23 mouse cellular contexts compared by ENCODE assay signal in genomic region chr19:34869375-34869774, GRCm38 (mm10). TPM values are rescaled to one million over a fixed set of nuclear protein-coding genes. Genes with fewer than 3 reads are reported as not detected.
DNase-seq lines count a peak whose midpoint lies in the region; ATAC-seq and TF ChIP-seq lines count a peak whose summit lies in the region.
"Had no signal": no experiment of that assay in that cellular context is flagged by ENCODE, and none has a peak within 500 bp of the region (broad histone marks: within the 10 kb centered on the region; RNA-seq: fewer than 3 reads in every experiment).

No protein-coding gene starts in this region.

- H3K4me3 ChIP-seq in liver, adult 2 months (ENCODE audit: insufficient read depth, low read depth, low read length) = no peak overlapping the region
- H3K4me3 ChIP-seq in liver, embryonic 11.5 days (ENCODE audit: low read depth, low read length) = no peak overlapping the region
- no peak overlapping the region for H3K4me3 ChIP-seq in MEL (ENCODE audit: control insufficient read depth in 1 of 2, insufficient read depth in 1 of 2, low read depth in 2 of 2, low read length in 2 of 2)
- H3K4me3 ChIP-seq in left cerebral cortex, adult 2 months = no peak overlapping the region
- H3K4me3 ChIP-seq in hindbrain, embryonic 16.5 days (ENCODE audit: low read length) = no peak overlapping the region

- H3K9me3 ChIP-seq in liver, embryonic 11.5 days (ENCODE audit: control insufficient read depth, low read length) = no peaks in the 10 kb centered on the region
- H3K9me3 ChIP-seq in MEL (replicated peaks; ENCODE audit: insufficient read depth, low read length) = no peaks in the 10 kb centered on the region
- H3K9me3 ChIP-seq in hindbrain, embryonic 16.5 days (ENCODE audit: control insufficient read depth, low read length) = peaks cover 4% of the 10 kb centered on the region; the same call in 1 of the 2 replicates
- H3K9me3 ChIP-seq: G1E had no signal

- no peak overlapping the region for H3K4me2 ChIP-seq in liver, embryonic 11.5 days
- no peak overlapping the region for H3K4me2 ChIP-seq in hindbrain, embryonic 16.5 days (ENCODE audit: low read length)

- 18% methylated on average over 3 of the region's 3 CpGs for WGBS in liver, adult 2 months
- WGBS in liver, embryonic 11.5 days = 78% methylated on average over 3 of the region's 3 CpGs
- 79% methylated on average over 3 of the region's 3 CpGs for WGBS in hindbrain, embryonic 16.5 days

- no peaks in the 10 kb centered on the region for H3K27me3 ChIP-seq in liver, adult 2 months (ENCODE audit: control insufficient read depth, insufficient read depth, low read length)
- H3K27me3 ChIP-seq in liver, embryonic 11.5 days (replicated peaks; ENCODE audit: control insufficient read depth, insufficient read depth, low read length) = no peaks in the 10 kb centered on the region
- no peaks in the 10 kb centered on the region for H3K27me3 ChIP-seq in MEL (ENCODE audit: control insufficient read depth in 1 of 2, insufficient read depth in 2 of 2, low read length in 2 of 2)
- H3K27me3 ChIP-seq in hindbrain, embryonic 16.5 days (replicated peaks; ENCODE audit: control insufficient read depth, insufficient read depth, low read length) = no peaks in the 10 kb centered on the region
- H3K27me3 ChIP-seq: CH12.LX, Patski had no signal

- DNase-seq in liver, adult 2 months (ENCODE audit: extremely low read depth, low read depth, low spot score) = peak; percentile 70
- DNase-seq in liver, embryonic 11.5 days (ENCODE audit: low spot score) = no peak
- peak; percentile 58 for DNase-seq in A20 (ENCODE audit: low read depth, low spot score)
- no peak for DNase-seq in MEL (ENCODE audit: low read depth, low spot score)
- DNase-seq in left cerebral cortex, adult 2 months (ENCODE audit: extremely low spot score in 1 of 2, low spot score in 2 of 2) = no peak
- DNase-seq: adrenal gland, adult 2 months; adrenal gland, adult 8-10 months; adrenal gland, postnatal 10 days; adrenal gland, postnatal 14 days; adrenal gland, postnatal 25 days; adrenal gland, postnatal 36 days; B cell, adult 2 months; cerebellum, adult 11 months; cerebellum, adult 11-12 months; cerebellum, adult 18-20 months; cerebellum, adult 2 months; cerebellum, adult 8-10 months had no signal

- H3K36me3 ChIP-seq in liver, adult 2 months (ENCODE audit: control insufficient read depth, insufficient read depth, low read length) = no peaks in the 10 kb centered on the region
- H3K36me3 ChIP-seq in liver, embryonic 11.5 days (ENCODE audit: control insufficient read depth, insufficient read depth, low read length) = no peaks in the 10 kb centered on the region
- H3K36me3 ChIP-seq in MEL (ENCODE audit: control insufficient read depth in 1 of 2, insufficient read depth in 2 of 2, low read length in 2 of 2) = no peaks in the 10 kb centered on the region
- no peaks in the 10 kb centered on the region for H3K36me3 ChIP-seq in hindbrain, embryonic 16.5 days (ENCODE audit: control insufficient read depth, insufficient read depth, low read length)

- TF ChIP-seq RAD21 in MEL (IDR thresholded peaks at IDR 0.05; ENCODE audit: low read depth, low read length) = no peak

- ATAC-seq in liver, embryonic 11.5 days (replicated peaks; ENCODE audit: low FRiP score) = no peak
- ATAC-seq in hindbrain, embryonic 16.5 days = no peak
- ATAC-seq: activated CD4-positive, CD25-positive, alpha-beta regulatory T cell, adult 4 months; CD4-positive, CD25-positive, alpha-beta regulatory T cell, adult 4 months; Patski had no signal

- TF ChIP-seq POLR2A in liver, adult 2 months (IDR thresholded peaks at IDR 0.05; ENCODE audit: extremely low read depth, insufficient read depth, low read length) = no peak
- TF ChIP-seq POLR2A in MEL (IDR thresholded peaks at IDR 0.05; ENCODE audit: control insufficient read depth in 1 of 2, insufficient read depth in 1 of 2, low read depth in 1 of 2, low read length in 2 of 2, poor library complexity in 1 of 2) = no peak

- no peak overlapping the region for H3K27ac ChIP-seq in liver, adult 2 months (replicated peaks; ENCODE audit: insufficient read depth, low read depth, low read length)
- H3K27ac ChIP-seq in liver, embryonic 11.5 days (ENCODE audit: low read depth, low read length) = no peak overlapping the region
- no peak overlapping the region for H3K27ac ChIP-seq in MEL (ENCODE audit: control insufficient read depth, low read depth, low read length)
- H3K27ac ChIP-seq in left cerebral cortex, adult 2 months = no peak overlapping the region
- no peak overlapping the region for H3K27ac ChIP-seq in hindbrain, embryonic 16.5 days (ENCODE audit: low read depth, low read length)

- no peak overlapping the region for H3K9ac ChIP-seq in liver, adult 2 months (ENCODE audit: low read depth, low read length)
- no peak overlapping the region for H3K9ac ChIP-seq in liver, embryonic 11.5 days (ENCODE audit: low read depth, low read length)
- no peak overlapping the region for H3K9ac ChIP-seq in MEL (ENCODE audit: control insufficient read depth, low read depth, low read length, poor library complexity, severe bottlenecking)
- no peak overlapping the region for H3K9ac ChIP-seq in hindbrain, embryonic 16.5 days (ENCODE audit: low read depth, low read length)

- H3K79me2 ChIP-seq in liver, adult 2 months (ENCODE audit: control insufficient read depth, insufficient read depth, low read length) = peaks cover 37% of the 10 kb centered on the region; the same call in 1 of the 2 replicates
- peaks cover 26% of the 10 kb centered on the region for H3K79me2 ChIP-seq in MEL (ENCODE audit: control insufficient read depth, insufficient read depth, low read length, poor library complexity)

- intact Hi-C loops in left cerebral cortex, adult 2 months (cut with DNase I) = no loop called here

- peaks cover 35% of the 10 kb centered on the region for H3K4me1 ChIP-seq in liver, adult 2 months (ENCODE audit: control insufficient read depth, insufficient read depth, low read length)
- no peaks in the 10 kb centered on the region for H3K4me1 ChIP-seq in liver, embryonic 11.5 days (replicated peaks; ENCODE audit: control insufficient read depth, insufficient read depth, low read length)
- H3K4me1 ChIP-seq in MEL (ENCODE audit: control insufficient read depth in 1 of 2, insufficient read depth in 2 of 2, low read length in 2 of 2) = no peaks in the 10 kb centered on the region
- H3K4me1 ChIP-seq in hindbrain, embryonic 16.5 days (ENCODE audit: control insufficient read depth, insufficient read depth, low read depth, low read length) = no peaks in the 10 kb centered on the region

- no peak for TF ChIP-seq CTCF in liver, adult 2 months (IDR thresholded peaks at IDR 0.05; ENCODE audit: low read depth, low read length)
- no peak for TF ChIP-seq CTCF in MEL (IDR thresholded peaks at IDR 0.05 in 2 of 3, conservative IDR thresholded peaks at IDR 0.05 in 1 of 3; ENCODE audit: control insufficient read depth in 1 of 3, insufficient read depth in 1 of 3, low read depth in 2 of 3, low read length in 3 of 3, poor library complexity in 1 of 3, severe bottlenecking in 1 of 3)
- TF ChIP-seq CTCF in left cerebral cortex, adult 2 months (IDR thresholded peaks at IDR 0.05) = no peak

- TF ChIP-seq EP300 in MEL (IDR thresholded peaks at IDR 0.05; ENCODE audit: low read depth in 1 of 2, low read length in 2 of 2) = no peak

TF ChIP-seq in MEL, 35 proteins besides CTCF, POLR2A, EP300 and RAD21:
- TF ChIP-seq NELFE (IDR thresholded peaks at IDR 0.05; ENCODE audit: low read depth, low read length) (no peak), GATA1 (IDR thresholded peaks at IDR 0.05; ENCODE audit: low read depth, low read length) (peak; percentile 27; the same call in 1 of the 2 replicates), JUND (IDR thresholded peaks at IDR 0.05; ENCODE audit: low read depth, low read length) (no peak)

RNA-seq across cellular contexts. Expression of gene Pank1, which starts 9.9 kb away (rescaled TPM):
- total RNA-seq in liver, adult 2 months (2014; rRNA removed) = 196 and 259 TPM in 2 replicates
- polyA plus RNA-seq in liver, adult 2 months (2012; rRNA removed) = 14.1 and 18.8 TPM in 2 replicates
- polyA plus RNA-seq in liver, embryonic 11.5 days (2014; fragmentation: Nextera tagmentation; extraction: Ambion mirVana) = 7.8 and 8.7 TPM in 2 replicates
- total RNA-seq in MEL (2012; rRNA removed) = 6.3 and 7.2 TPM in 2 replicates
- 1 to 10 TPM in 1 of 2 experiments, not detected in 1; 7.6 TPM for polyA plus RNA-seq in MEL (2012; ENCODE audit: insufficient read depth in 1 of 2, insufficient read length in 2 of 2, low read depth in 1 of 2, low replicate concordance in 2 of 2, missing spikeins in 1 of 2)
- total RNA-seq in left cerebral cortex, adult 2 months (2021) = 10 to 100 TPM; 23.8 to 24.0 TPM
- 8.5 and 9.3 TPM in 2 replicates for polyA plus RNA-seq in hindbrain, embryonic 16.5 days (2015; fragmentation: Nextera tagmentation; extraction: Ambion mirVana)

RNA-seq across cellular contexts. Expression of gene Kif20b, which starts 52.8 kb away (rescaled TPM):
- 0.65 and 0.94 TPM in 2 replicates for total RNA-seq in liver, adult 2 months (2014; rRNA removed)
- not detected in 2 replicates for polyA plus RNA-seq in liver, adult 2 months (2012; rRNA removed)
- polyA plus RNA-seq in liver, embryonic 11.5 days (2014; fragmentation: Nextera tagmentation; extraction: Ambion mirVana) = 54.8 and 55.0 TPM in 2 replicates
- total RNA-seq in MEL (2012; rRNA removed) = 40.0 and 48.8 TPM in 2 replicates
- polyA plus RNA-seq in MEL (2012; ENCODE audit: insufficient read depth in 1 of 2, insufficient read length in 2 of 2, low read depth in 1 of 2, low replicate concordance in 2 of 2, missing spikeins in 1 of 2) = 10 to 100 TPM; 41.6 to 55.5 TPM
- under 1 TPM; 0.95 to 0.98 TPM for total RNA-seq in left cerebral cortex, adult 2 months (2021)
- polyA plus RNA-seq in hindbrain, embryonic 16.5 days (2015; fragmentation: Nextera tagmentation; extraction: Ambion mirVana) = 12.2 and 13.9 TPM in 2 replicates
- polyA plus RNA-seq: adrenal gland, adult 2 months had no signal

Comparison
In these comparisons a context has a peak if more than half of its experiments do, and no peak if none do; other contexts are left out.
1. DNase-seq: peak in liver, adult 2 months (single experiment) and A20 (single experiment); none in liver, embryonic 11.5 days (single experiment), MEL (single experiment) and left cerebral cortex, adult 2 months (0 of 2).
2. RNA of gene Kif20b, which starts 52.8 kb away (polyA plus RNA-seq): 41.6 to 55.5 TPM in MEL, 54.8 to 55.0 TPM in liver, embryonic 11.5 days and 12.2 to 13.9 TPM in hindbrain, embryonic 16.5 days; not detected in liver, adult 2 months; every median in the first group is over 10 times any median in the second.